Mouse (Mus musculus) G1E (cell line): ENCODE data around the gene Acp4.

Experiments used
- CTCF ChIP-seq: IDR thresholded peaks from 2 replicates; pipeline ENCODE4 v1.5.1; 2012; ENCODE audit warnings: low read depth, low read length, inconsistent platforms, mixed read lengths
- POLR2AphosphoS5 ChIP-seq: IDR thresholded peaks from 2 replicates; pipeline ENCODE4 v1.6.1; 2012; ENCODE audit warnings: low read depth, low read length, inconsistent platforms; ENCODE audit not compliant: insufficient replicate concordance
- TAL1 ChIP-seq: conservative IDR thresholded peaks from 2 replicates; pipeline ENCODE4 v1.6.1; 2012; ENCODE audit warnings: low read depth, low read length, inconsistent platforms, mixed read lengths

GRCm38 (mm10) chr7:44275546-44275945, 18.4 kb upstream of the Acp4 start:
- no peak for TF ChIP-seq CTCF
- no peak for TF ChIP-seq POLR2AphosphoS5
- no peak for TF ChIP-seq TAL1
